Mouse (Mus musculus) naive thymus-derived CD4-positive, alpha-beta T cell, adult 2 months (primary cell): ENCODE data around the gene Tnfaip1.
"Not testable (repeated sequence)": the region's sequence is repeated elsewhere in the genome, so short reads cannot be mapped to it uniquely, and the experiment has no call there.

Source experiments
- DNase-seq: peaks from one replicate; pipeline ENCODE4 v3.0.0-alpha.2; 2011; ENCODE audit warnings: low read depth

Tnfaip1 gene

DNA sequence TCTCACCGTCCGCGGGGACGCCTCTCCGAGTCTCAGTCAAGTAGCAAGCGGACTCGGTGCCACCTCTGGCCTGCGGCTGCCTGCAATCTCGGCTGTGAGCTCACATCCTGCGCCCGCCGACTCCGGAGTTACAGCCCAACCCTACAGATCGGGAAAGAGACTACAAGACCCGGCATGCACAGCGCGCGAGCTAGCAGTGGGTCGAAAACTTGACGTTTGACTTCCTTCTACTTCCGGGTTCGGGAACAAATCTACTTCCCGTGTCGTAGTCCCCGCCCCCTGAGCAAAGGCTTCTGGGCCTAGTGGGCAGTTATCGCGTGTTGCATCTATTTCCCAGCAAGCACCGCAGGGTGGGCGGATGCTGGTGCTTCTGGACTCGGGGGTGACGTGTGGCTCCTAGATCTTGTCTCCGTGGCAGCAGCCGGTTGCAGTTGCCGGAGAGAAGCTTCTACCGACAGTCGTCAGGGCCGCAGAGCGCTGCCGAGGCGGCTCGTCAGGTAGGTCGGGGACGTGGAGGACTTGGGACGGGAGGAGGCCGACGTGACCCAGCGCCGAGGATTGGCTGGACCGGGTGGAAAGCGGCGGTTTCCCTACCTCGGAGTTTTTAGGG, at the start of gene Tnfaip1, which contains the start of gene Ift20:
Tnfaip1 (minus strand) TSS at position 253 of the 610 bp plus-strand sequence.
Ift20 (plus strand) TSS at position 282 of the 610 bp plus-strand sequence.
- peak; percentile 98 for DNase-seq

DNA sequence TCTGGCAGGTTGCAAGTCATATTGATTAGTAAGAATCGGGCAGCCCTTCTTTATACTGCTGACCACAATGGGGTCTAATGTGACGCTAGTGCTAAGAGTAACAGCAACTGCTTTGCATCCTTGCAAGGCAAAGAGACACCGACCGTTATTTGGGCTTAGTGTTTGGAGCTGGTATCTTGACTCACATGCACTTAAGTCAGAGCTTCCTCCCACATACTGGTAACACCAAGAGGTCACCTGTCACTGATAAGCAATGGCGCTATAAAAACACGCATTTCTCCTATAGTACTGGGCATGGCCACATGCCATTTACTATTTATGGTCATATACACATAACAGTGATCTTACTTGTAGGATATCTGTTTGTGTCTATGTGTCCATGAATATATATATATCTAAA, 46.7 kb upstream of the Tnfaip1 start:
- DNase-seq = no peak

DNA sequence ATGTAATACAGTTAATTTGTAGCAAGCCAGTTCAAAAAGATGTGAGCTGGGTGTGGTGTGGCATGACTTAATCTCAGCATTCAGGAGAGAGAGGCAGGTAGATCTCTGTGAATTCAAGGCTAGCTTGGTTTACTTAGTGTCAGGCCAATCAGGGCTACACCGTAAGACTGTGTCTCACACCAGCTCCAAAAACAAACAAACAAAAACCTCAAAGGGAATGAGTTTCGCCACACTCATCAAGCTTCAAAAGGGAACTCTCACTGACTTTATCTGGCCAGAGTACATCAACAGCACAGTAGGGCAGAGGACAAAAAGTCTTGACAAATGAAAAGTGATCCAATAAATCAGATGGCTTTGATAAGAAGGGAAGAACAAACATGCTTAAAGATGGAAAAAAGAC, 38.8 kb upstream of the Tnfaip1 start:
- no peak for DNase-seq

DNA sequence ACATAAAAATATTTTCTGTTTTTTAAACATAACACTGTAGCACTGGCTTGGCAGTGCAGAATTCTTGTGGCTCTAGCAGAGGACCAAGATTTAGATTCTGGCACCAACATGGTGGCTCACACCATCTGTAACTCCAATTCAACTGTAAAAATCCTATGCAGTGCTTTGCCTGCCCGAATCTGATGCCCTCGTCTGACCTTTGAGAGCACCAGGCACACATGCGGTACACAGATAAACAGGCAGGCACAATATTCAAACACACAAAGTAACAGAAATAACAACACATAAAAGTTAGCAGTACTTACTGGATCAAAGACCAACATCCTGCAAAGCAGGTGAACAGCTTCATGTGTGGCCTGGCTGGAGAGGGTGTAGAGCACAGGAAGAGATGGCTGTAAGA, 38.4 kb upstream of the Tnfaip1 start:
- DNase-seq = no peak

DNA sequence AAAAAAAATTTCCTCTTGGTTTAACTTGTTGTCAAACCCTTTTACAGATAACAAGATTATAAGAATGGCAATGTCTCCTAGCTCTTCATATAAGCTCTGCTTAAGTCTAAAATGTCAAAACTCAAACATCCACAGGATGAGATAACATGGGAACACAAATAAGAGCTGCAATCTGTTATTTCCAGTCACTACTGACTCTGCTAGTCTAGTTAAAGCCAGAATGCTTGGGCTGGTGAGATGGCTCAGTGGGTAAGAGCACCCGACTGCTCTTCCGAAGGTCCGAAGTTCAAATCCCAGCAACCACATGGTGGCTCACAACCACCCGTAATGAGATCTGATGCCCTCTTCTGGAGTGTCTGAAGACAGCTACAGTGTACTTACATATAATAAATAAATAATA, 37.9 kb upstream of the Tnfaip1 start:
- not testable (repeated sequence) for DNase-seq

DNA sequence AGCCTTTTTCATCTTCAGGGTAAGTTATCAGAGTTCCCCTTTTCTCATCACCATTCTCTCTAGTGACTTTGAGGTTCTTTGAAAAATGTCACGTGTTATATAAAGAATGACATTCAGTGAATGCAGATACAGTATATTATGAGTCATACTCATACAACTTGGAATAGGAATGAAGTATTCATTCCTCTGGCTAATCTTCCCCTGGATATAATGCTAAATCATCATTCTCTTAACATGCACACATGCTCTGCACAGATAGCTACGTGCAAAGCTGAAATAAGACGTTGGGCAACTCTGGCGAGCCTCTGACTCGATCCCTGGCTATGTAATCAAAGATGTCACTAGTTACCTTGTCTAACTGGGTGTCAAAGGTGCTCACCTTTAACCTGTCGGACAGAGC, 35.7 kb upstream of the Tnfaip1 start:
- no peak for DNase-seq

DNA sequence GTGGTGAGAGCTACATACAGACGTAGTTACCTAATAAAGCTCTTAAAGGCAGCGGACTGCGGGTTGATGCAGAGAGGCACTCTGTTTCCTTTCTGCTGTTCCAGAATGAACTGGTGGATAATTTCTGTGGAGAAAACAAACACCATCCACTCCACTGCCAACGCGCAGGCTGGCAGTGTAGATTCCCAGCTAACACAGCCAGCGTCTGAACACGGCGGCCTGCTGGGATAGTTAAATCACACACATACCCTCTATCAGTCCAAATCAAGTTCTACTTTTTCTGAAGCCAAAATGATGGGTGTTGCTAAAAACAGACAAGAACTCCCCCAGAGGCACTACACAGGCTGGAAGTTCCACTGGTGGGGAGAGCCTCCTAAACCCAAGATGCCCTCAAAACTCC, 35.3 kb upstream of the Tnfaip1 start:
- DNase-seq = no peak

DNA sequence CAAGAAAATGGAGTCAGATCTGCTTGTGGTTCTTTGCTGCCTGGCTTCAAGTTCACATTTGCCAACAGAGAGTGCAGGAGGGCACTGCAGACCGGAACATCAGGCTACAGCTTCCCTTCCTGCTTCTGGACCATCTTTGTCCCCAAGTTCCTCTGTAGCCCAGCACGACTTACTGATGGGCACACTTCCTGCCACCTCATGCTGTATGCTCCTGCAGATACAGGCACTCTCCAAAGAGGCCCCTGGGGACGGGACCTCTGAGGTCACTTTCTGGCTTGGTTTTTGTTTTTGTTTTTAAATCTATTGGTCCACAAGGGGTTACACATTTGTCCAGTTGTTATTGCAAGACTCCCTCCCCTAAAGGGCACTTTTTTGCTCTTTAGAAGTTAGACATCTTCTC, 33.7 kb upstream of the Tnfaip1 start:
- no peak for DNase-seq

DNA sequence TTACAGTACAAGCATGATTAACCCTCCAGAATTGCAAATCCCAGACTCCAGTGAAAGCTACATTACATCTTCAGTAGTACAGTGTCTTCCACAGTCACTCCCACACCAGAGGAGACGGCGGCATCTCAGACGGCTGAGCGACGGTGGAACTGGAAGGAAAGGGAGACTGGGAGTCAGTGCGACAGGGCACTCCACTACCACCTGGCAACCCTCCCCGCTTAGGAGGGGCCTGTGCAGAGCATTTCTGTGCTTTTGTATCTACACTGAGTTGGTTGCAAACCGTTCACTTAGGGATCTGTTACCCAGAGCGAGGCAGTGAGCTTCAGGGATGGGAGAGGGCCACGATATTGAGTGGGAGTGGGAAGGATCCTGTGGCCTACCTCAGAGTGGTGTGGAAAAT, 32.7 kb upstream of the Tnfaip1 start:
- no peak for DNase-seq

DNA sequence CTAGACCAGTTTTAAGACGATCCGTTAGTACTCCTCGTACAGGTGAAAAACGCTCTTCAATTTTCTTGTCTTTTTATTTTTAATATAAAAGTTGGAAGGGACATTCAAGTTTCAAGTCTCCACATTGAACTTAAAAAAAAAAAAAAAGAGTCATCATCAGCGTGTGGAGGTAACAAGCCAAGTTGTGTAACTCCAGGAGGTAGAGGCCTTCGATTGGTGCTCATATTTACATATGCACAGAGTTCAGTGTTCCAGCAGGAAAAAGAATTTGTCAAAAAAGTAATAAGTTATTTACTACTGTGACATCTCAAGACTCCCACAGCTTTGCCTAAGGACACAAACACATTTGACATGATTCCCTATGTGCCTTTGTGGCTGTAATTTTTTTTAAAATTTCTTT, 31.5 kb upstream of the Tnfaip1 start:
- DNase-seq = no peak

DNA sequence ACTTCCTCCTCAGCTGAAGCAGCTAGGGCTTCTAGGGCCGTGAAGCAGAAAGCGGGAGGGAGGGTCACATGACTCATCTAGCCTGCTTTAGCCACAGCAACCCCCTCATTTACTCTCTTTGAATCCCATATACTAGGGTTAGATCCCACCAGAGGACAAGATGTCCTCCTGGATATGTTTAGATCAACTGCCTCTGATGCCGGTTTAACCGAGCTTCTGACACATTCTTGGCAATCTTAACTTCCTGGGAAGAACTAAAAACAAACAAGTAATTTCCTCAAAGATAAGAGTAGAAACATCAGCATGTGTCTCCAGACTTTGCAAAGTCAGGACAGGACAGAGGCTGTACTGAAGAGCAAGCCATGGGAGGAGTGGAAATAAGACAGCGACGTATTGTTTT, 30.6 kb upstream of the Tnfaip1 start:
- no peak for DNase-seq

DNA sequence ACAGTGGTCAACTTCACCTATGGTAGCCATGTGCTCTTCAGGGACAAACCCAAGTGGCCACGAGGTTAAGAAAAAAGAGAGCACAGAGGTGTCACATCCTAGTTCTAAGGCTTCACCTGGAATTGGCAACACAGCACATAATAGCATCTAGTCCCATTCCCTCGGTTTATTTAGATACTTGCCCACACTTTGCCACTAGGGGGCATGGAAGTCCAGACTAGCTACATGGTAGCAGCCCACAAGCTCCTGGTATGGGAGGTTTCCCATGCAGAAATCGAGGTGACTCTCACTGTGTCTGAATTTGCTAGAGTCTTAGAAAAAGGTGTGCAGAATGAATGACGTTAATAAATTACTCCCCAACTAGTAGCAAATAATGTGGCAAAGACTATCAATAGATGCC, 24.3 kb upstream of the Tnfaip1 start:
- peak; percentile 82 for DNase-seq

DNA sequence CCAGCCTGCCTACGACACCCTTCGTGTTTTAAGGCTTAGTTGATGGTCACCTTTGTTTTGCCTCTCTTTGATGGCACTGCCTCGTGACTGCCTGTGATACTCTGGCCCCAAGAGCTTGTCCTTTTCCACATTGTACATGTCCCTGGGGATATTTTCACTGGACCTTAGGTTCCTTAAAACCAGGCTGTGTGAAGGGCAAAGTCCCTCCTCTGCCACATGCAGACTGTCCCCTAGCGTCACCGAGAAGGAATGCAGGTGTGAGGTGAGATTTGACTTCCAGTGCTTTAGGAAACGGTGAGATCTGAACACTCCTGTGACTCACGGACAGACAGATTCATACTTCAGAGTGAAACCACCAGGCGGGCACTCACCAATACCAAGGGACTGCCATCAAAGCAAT, 21.1 kb upstream of the Tnfaip1 start:
- no peak for DNase-seq

DNA sequence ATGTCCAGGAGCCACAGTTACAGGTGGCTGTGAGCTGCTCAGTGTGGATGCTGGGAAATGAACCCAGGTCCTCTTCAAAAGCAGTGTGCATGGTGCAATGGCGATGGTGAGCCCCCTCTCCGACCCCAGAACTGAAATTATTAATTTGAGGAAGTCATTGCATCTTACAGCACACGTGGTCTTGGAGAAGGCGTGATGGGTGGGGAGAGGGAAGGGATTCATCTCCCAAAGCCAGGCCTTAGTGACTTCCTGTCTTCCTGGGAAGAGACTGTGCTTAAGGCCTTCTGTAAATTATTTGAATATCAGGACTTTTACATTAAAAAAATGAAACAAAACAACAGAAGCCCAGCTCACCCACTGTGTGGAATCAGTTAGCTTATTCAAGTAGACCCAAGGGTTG, 19.9 kb upstream of the Tnfaip1 start:
- DNase-seq = no peak

DNA sequence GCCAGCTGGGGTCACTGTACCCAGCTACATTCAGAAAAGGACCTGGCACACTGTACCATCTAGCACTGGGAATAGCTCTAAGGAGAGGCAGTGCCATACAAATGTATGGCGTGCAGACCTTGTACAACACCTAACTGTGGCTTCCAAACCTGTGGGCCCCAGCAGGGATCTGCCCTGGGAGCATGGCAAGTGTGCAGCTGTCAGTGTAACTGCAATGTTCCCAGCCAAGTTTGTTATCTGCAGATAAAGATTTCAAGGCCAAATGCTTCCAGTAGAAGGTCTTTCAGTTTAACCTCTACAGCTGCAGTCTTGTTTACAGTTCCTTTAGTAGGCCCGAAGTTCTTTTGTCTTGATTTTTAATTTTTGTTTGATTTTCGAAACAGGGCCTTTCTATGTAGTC, 19.5 kb upstream of the Tnfaip1 start:
- DNase-seq = no peak

DNA sequence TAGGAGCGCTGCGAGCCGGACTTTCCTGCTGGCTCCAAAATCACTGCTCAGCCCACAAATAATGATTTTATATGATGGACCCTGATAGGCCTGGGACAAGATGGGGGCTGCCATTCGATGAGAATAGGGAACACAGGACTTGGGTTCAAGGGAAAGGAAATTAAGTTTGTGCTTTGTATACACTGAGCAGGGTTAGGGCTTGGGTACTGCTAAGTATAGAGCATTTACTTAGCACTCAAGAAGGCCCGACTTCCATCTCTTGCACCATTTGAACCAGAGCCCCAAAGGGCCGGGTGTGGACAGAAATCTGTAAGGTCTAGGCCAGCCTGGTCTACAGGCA, 14.9 kb upstream of the Tnfaip1 start:
- no peak for DNase-seq

DNA sequence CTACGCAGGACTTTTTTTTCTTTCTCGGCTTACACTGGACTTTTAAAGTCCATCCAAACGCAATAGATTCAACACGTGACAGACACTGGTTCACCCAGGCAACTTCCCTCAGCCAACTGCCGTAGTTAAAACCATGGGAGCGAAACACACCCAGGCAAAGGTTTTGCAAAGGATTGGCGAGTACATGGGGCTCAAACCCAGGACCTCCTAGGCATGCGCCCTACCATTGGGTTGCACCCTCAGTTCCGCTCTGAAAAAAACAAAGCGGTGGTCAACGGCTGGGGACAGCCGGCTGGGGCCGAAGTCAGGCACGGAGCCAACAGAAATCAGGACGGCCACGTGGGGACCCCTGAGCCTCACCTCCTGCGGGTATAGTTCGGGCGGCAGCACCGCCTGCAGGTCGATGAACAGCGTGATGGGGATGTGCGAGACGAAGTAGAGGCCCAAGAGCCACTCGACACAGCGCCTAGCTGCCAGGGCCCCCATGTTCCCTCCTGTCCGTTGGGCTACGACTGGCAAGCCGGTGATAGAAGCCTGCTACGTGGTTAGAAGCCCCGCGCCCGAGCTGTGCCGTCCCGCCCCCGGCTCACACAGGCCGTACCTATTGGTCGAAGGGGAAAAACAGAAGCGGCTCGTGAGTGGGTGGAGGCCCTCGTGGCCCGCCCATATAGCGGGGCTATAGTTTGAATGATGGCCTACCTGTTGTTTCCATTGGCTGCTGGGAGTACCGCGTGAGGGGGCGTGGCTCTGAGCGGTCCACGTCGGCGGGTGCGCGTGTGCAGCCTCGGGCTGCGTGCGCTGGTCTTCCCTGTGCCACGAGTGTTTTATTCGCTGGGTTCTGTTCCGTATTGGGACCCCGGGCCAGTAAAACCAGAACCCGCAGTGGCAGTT, 14.3 kb upstream of the Tnfaip1 start, which contains the start of gene Tmem97:
Tmem97 (minus strand) TSS at position 610 of the 891 bp plus-strand sequence.
- DNase-seq = peak; percentile 96

DNA sequence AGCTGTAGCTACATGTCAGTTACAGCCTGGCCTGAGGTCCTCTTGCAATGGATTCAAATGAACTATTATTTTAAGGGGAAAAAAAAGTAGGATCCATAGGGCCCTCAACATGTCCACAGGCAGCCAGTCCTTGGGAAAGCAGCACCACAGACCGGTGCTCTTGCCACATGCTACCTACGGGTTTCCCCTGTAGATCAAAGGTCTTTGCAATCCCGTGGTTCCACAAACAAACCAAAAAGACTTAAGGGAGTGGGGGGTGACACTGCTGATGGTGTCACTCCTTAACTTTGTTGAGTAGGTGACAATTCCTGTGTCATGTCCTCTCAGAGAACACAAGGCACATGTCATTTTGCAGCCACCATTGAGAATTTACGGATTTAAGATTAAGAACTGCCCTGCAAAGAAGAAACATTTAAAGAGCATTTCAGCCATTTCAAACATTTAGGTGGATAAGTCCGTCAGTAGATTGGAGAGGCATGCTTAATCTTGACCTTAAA, 13.4 kb upstream of the Tnfaip1 start:
- peak; percentile 42 for DNase-seq

DNA sequence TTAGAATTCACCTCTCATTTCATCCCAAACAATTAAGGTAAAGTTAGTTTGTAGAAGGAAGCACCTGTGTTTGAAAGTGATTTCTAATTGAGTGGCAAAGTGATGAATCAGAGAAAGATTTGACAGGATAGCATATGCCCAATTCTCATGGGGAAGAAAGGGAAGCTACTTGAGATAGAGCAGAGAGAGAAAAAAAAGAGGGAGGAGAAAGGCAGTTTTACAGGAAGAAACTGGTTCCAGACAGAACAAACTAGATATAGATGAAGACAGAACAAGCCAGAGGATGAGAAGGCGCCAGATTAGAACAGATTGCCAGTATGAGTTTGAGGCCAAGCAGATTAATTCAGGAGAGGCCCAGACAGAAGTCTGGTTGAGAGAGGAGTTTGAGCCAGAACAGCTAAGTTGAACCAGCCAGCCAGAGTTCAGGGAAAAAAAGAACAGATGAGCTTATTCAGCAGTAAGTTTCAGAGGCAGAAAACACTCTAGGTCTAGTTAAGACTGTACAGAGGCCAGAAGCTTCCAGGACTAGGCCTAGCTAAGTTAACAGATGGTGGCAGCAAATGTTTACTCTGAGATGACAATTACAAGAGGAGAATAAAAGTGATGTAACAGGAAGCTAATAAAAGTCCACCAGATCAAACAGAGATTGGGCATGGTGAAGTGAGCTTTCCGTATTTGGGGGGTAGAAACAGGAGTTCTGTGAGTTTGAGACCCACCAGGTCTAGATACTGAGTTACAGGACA, 11.8 kb upstream of the Tnfaip1 start:
- no peak for DNase-seq

DNA sequence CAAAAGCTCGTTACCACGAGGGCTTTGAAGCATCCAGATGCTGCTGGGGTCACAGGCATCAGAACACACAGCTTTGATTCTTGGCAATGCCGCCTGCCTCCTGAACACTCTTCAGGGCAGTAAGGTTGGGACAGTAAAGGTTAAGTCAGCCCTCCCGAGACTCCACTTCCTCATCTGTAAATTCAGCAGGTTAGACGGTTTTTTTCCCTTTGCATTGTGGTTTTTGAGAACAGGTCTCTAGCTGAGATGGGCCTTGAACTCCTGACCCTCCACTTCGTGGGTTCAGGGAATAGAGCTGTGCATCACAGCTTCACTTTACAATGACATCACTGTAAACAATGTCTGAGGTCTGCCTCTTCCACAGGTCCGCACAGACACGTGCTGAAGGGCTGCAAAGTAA, 9.0 kb upstream of the Tnfaip1 start:
- no peak for DNase-seq

DNA sequence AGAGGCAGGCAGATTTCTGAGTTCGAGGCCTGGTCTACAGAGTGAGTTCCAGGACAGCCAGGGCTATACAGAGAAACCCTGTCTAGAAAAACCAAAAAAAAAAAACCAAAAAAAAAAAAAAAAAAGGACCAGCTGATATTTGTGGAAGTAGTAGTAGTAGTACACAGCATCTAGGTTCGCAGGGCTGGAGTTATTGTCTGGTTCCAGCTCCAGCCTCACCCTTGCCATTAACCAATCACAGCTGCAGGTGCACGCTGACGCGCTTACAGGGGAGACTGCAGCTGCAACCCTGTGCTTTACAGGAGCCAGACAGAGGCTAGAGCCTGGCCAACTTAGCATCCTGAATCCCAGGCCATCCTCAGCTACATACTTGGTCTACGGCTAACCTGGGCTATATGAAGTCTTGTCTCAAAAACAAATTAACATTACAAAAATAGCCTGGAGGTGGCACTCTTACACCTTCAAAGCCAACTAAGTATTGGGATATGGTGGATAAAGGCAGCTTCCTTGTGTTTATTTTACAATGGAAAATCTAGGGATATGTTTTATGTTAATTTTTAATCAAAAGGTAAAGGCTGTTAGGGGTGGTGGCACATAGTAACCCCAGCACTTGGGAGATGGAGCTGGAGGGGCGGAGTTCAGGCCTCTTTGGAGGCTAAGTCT, 8.4 kb upstream of the Tnfaip1 start:
- DNase-seq = no peak

DNA sequence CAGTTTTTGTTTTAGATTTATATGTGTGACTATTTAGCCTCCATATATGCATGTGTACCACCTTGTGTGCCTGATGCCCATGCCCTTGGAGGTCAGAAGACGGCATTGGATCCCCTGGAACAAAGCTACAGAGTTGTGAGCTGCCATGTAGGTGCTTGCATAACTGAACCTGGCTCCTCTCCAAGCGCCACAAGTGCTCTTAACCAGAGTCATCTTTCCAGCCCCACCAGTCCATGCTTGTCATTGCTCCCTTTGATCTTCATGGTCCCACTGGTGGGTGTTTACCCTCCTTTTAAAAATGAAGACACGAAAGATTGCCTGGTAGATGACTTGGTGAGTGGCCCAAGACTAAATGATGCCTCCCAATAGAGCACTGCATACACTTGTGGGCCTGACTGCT, 4.2 kb upstream of the Tnfaip1 start:
- no peak for DNase-seq
